8 mouse cellular contexts compared by ENCODE assay signal in the genomic region with DNA sequence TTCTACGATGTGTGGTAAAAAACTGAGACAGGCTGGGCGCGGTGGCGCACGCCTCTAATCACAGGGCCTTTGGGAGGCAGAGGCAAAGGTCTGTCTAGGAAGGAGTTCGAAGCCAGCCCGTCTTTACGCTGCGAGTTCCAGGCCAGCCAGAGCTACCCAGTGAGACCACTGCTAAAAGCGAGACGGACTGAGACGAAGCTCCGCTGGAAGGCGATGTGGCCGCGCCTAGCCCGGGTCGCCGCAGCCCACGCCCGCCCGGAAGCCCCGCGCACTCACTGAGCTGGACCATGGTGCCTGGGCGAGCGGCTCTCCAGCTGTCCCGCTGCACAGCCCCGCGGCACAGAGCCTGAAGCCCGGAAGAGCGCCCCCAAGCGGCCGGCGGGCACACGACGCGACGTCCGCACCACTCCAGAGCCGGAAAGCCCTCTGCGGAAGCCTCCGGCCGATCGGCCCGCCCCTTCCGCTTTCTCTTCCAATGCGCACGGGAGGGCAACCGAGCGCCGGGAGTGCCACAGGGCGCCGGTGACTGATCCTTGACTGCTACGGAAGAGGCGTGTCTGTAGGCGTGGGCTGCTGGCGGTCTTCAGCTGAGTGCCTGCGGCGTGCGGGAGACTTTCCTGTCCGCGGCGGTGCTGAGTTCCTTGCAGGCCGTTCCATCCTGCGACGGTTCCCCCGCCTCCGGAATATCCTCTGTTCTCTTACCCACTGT. TPM values are rescaled to one million over a fixed set of nuclear protein-coding genes. Genes with fewer than 3 reads are reported as not detected.
DNase-seq lines count a peak whose midpoint lies in the region; ATAC-seq and TF ChIP-seq lines count a peak whose summit lies in the region.

A gene (minus strand): TSS at position 430 of the 709 bp plus-strand sequence.

- POLR2A ChIA-PET in Patski (lab: Charles Lee): no interaction called here

- peaks cover 23% of the 10 kb centered on the region for H3K4me1 ChIP-seq in hindbrain, embryonic 13.5 days (replicated peaks)

- no peaks in the 10 kb centered on the region for H3K9me3 ChIP-seq in hindbrain, embryonic 13.5 days

- peak within 1 kb of the TSS; percentile 72 for H3K4me3 ChIP-seq in hindbrain, embryonic 13.5 days

- no peaks in the 10 kb centered on the region for H3K27me3 ChIP-seq in Patski
- H3K27me3 ChIP-seq in hindbrain, embryonic 13.5 days: no peaks in the 10 kb centered on the region

- peak within 1 kb of the TSS; percentile 61 for H3K4me2 ChIP-seq in hindbrain, embryonic 13.5 days

- H3K27ac ChIP-seq in hindbrain, embryonic 13.5 days: peak within 1 kb of the TSS; percentile 89

- no peak for TF ChIP-seq CTCF in Patski (IDR thresholded peaks at IDR 0.05)

- in situ Hi-C loops in Patski (cut with MboI; ENCODE audit: low pct_unique_long_range_greater_than_20kb): no loop called here

- CTCF ChIA-PET in Patski (lab: Charles Lee): interaction anchor here (0.7 to 1.2 kb wide), 6 partner anchors 12 to 63 kb away, joined by 3 to 5 read pairs (median 3); no protein-coding TSS in a partner anchor

- WGBS in hindbrain, embryonic 13.5 days: under 1% methylated on average over 68 of the region's 68 CpGs

- peak; percentile 96 for ATAC-seq in Patski
- ATAC-seq in hindbrain, embryonic 13.5 days (ENCODE audit: low FRiP score): peak; percentile 95

- H3K36me3 ChIP-seq in hindbrain, embryonic 13.5 days: peaks cover 18% of the 10 kb centered on the region

- DNase-seq in Patski (ENCODE audit: low read depth, low spot score): peak; percentile 46
- peak; percentile 95 to 96 for DNase-seq in cerebellum, postnatal 14 days
- peak; percentile 89 to 90 for DNase-seq in frontal cortex, postnatal 14 days (ENCODE audit: low spot score in 2 of 2)
- DNase-seq in layer of hippocampus, postnatal 25 days (ENCODE audit: extremely low spot score in 1 of 2, low spot score in 1 of 2): peak; percentile 76 to 85
- peak; percentile 97 for DNase-seq in lung, postnatal 25 days (ENCODE audit: low spot score)
- peak; percentile 98 for DNase-seq in retina, embryonic 14.5 days (ENCODE audit: low spot score)
- peak; percentile 93 for DNase-seq in thymus, postnatal 4 days

- H3K9ac ChIP-seq in hindbrain, embryonic 13.5 days: peak within 1 kb of the TSS; percentile 88

RNA-seq across cellular contexts. Expression of the gene that starts here (rescaled TPM):
- 80.4 TPM for polyA plus RNA-seq in Patski (2021)
- polyA plus RNA-seq in hindbrain, embryonic 13.5 days (2015; fragmentation: Nextera tagmentation; extraction: Ambion mirVana): 61.0 and 64.9 TPM in 2 replicates
- 10 to 100 TPM; 34.0 to 36.4 TPM for total RNA-seq in layer of hippocampus, postnatal 25 days (2021)

Comparison
In these comparisons a context has a peak if more than half of its experiments do, and no peak if none do; other contexts are left out.
1. Peak in every context shown above with its lines: DNase-seq, ATAC-seq, H3K4me3 ChIP-seq and H3K27ac ChIP-seq.
2. DNase-seq: peak in every context shown above with its lines; median percentile 98 in retina, embryonic 14.5 days; 97 in lung, postnatal 25 days; 96 in cerebellum, postnatal 14 days; 93 in thymus, postnatal 4 days; 90 in frontal cortex, postnatal 14 days; 80 in layer of hippocampus, postnatal 25 days; 46 in Patski.